8 mouse cellular contexts compared by ENCODE assay signal in the genomic region with DNA sequence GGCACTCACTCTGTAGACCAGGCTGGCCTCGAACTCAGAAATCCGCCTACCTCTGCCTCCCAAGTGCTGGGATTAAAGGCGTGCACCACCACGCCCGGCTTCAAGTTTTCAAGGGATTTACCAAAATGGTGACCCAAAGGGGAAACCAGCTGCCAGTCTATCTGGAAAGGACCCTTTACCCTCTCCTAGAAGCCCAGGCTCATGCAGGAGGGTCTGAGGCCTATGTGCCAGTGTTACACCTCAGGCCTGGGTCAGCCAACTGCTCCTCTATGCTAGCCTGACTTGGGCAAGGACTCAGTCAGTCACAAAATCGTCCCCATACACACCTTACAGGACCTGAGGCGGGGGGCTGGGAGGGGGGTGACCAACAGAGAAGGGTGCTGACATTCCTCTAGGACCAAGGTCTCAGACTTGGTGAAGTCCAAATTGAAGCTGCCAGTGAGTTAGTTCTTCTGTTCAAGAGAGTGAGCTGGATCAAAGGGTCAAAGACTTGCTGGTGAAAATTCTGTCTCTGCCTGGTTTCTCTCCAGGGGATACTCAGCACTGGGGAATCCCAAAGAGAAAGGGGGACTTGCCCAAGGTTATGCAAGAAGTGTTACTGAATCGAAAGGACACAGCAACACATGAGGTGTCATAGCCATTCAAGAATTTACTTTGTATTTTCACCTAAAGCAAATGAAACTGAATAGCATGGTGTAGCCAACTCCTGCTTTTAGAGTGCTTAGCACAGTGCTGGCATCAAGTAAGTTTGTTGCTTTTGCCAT. TPM values are rescaled to one million over a fixed set of nuclear protein-coding genes. Genes with fewer than 3 reads are reported as not detected.
A peak's percentile ranks its signal among the peaks of the same experiment; 100 is the strongest.
DNase-seq lines count a peak whose midpoint lies in the region; ATAC-seq lines count a peak whose summit lies in the region.

No protein-coding gene starts in this region.

- peak overlapping the region; percentile 82; the same call in 1 of the 2 replicates for H3K9ac ChIP-seq in kidney, embryonic 15.5 days
- H3K9ac ChIP-seq in hindbrain, embryonic 12.5 days: peak overlapping the region; percentile 99
- peak overlapping the region; percentile 99 for H3K9ac ChIP-seq in midbrain, embryonic 14.5 days (replicated peaks; ENCODE audit: low read length)

- peak overlapping the region; percentile 85 for H3K27ac ChIP-seq in kidney, embryonic 15.5 days
- H3K27ac ChIP-seq in hindbrain, embryonic 12.5 days: peak overlapping the region; percentile 94
- H3K27ac ChIP-seq in midbrain, embryonic 14.5 days (replicated peaks; ENCODE audit: low read depth, low read length): peak overlapping the region; percentile 95; the same call in 1 of the 2 replicates

- peak overlapping the region; percentile 81 for H3K4me3 ChIP-seq in kidney, embryonic 15.5 days (replicated peaks)
- peak overlapping the region; percentile 96 for H3K4me3 ChIP-seq in hindbrain, embryonic 12.5 days
- peak overlapping the region; percentile 96 for H3K4me3 ChIP-seq in midbrain, embryonic 14.5 days (replicated peaks; ENCODE audit: low read depth, low read length)

- no peak for DNase-seq in kidney, postnatal 14 days
- peak; percentile 45 for DNase-seq in Muller cell, postnatal 12 days (ENCODE audit: inconsistent ontology term)
- DNase-seq in midbrain, embryonic 14.5 days: no peak
- no peak for DNase-seq in layer of hippocampus, postnatal 14 days (ENCODE audit: low spot score in 2 of 2)
- no peak for DNase-seq in thymus, postnatal 36 days
- no peak for DNase-seq in frontal cortex, adult 2 months (ENCODE audit: extremely low spot score in 1 of 2, low spot score in 1 of 2)

- WGBS in kidney, embryonic 15.5 days: 89% methylated on average over 8 of the region's 8 CpGs
- 89% methylated on average over 8 of the region's 8 CpGs for WGBS in hindbrain, embryonic 12.5 days
- 91% methylated on average over 8 of the region's 8 CpGs for WGBS in midbrain, embryonic 14.5 days

- H3K27me3 ChIP-seq in kidney, embryonic 15.5 days: no peaks in the 10 kb centered on the region
- no peaks in the 10 kb centered on the region for H3K27me3 ChIP-seq in hindbrain, embryonic 12.5 days
- H3K27me3 ChIP-seq in midbrain, embryonic 14.5 days (ENCODE audit: control insufficient read depth, insufficient read depth, low read length): no peaks in the 10 kb centered on the region

- H3K4me2 ChIP-seq in kidney, embryonic 15.5 days: peak overlapping the region; percentile 80
- peak overlapping the region; percentile 83 for H3K4me2 ChIP-seq in hindbrain, embryonic 12.5 days (replicated peaks)
- peak overlapping the region; percentile 89 for H3K4me2 ChIP-seq in midbrain, embryonic 14.5 days (ENCODE audit: low read length)

- H3K36me3 ChIP-seq in kidney, embryonic 15.5 days: no peaks in the 10 kb centered on the region
- H3K36me3 ChIP-seq in hindbrain, embryonic 12.5 days: no peaks in the 10 kb centered on the region
- H3K36me3 ChIP-seq in midbrain, embryonic 14.5 days (ENCODE audit: control insufficient read depth, insufficient read depth, low read length): no peaks in the 10 kb centered on the region

- peaks cover 64% of the 10 kb centered on the region for H3K4me1 ChIP-seq in kidney, embryonic 15.5 days
- peaks cover 55% of the 10 kb centered on the region for H3K4me1 ChIP-seq in hindbrain, embryonic 12.5 days
- peaks cover 41% of the 10 kb centered on the region for H3K4me1 ChIP-seq in midbrain, embryonic 14.5 days (ENCODE audit: control insufficient read depth, insufficient read depth, low read length)

- no peak for ATAC-seq in kidney, embryonic 15.5 days (replicated peaks; ENCODE audit: low FRiP score)
- no peak for ATAC-seq in hindbrain, embryonic 12.5 days (ENCODE audit: low FRiP score)
- ATAC-seq in midbrain, embryonic 14.5 days (ENCODE audit: low FRiP score, low TSS enrichment): no peak

- H3K9me3 ChIP-seq in kidney, embryonic 15.5 days (replicated peaks): no peaks in the 10 kb centered on the region
- H3K9me3 ChIP-seq in hindbrain, embryonic 12.5 days (replicated peaks): no peaks in the 10 kb centered on the region
- H3K9me3 ChIP-seq in midbrain, embryonic 14.5 days (ENCODE audit: control insufficient read depth, low read length): no peaks in the 10 kb centered on the region

RNA-seq across cellular contexts. Expression of gene Myl9, which starts 55.5 kb away (rescaled TPM):
- 305 and 466 TPM in 2 replicates for polyA plus RNA-seq in kidney, embryonic 15.5 days (2015; fragmentation: Nextera tagmentation; extraction: Ambion mirVana)
- 122 and 144 TPM in 2 replicates for polyA plus RNA-seq in hindbrain, embryonic 12.5 days (2016; fragmentation: Nextera tagmentation; extraction: Ambion mirVana)
- 22.5 and 33.0 TPM in 2 replicates for polyA plus RNA-seq in midbrain, embryonic 14.5 days (2014; fragmentation: Nextera tagmentation; extraction: Ambion mirVana)
- total RNA-seq in layer of hippocampus, postnatal 14 days (2021): 10 to 100 TPM; 22.3 to 24.9 TPM
- polyA plus RNA-seq in frontal cortex, adult 2 months (2012; rRNA removed): 51.9 and 57.3 TPM in 2 replicates
